17 mouse cellular contexts compared by ENCODE assay signal in genomic region chr12:108689167-108689566, GRCm38 (mm10). TPM values are rescaled to one million over a fixed set of nuclear protein-coding genes. Genes with fewer than 3 reads are reported as not detected.
DNase-seq lines count a peak whose midpoint lies in the region; ATAC-seq and TF ChIP-seq lines count a peak whose summit lies in the region.
"Had no signal": no experiment of that assay in that cellular context is flagged by ENCODE, and none has a peak within 500 bp of the region (broad histone marks: within the 10 kb centered on the region; RNA-seq: fewer than 3 reads in every experiment).

No protein-coding gene starts in this region.

- H3K4me1 ChIP-seq in forebrain, embryonic 16.5 days (replicated peaks; ENCODE audit: control insufficient read depth, insufficient read depth, low read length), result no peaks in the 10 kb centered on the region
- no peaks in the 10 kb centered on the region for H3K4me1 ChIP-seq in forebrain, embryonic 13.5 days
- H3K4me1 ChIP-seq in kidney, adult 2 months (ENCODE audit: control insufficient read depth, insufficient read depth, low read length), result peaks cover 13% of the 10 kb centered on the region
- H3K4me1 ChIP-seq in kidney, embryonic 16.5 days (ENCODE audit: insufficient read depth, low read length), result peaks cover 3% of the 10 kb centered on the region; the same call in 1 of the 2 replicates
- peaks cover 16% of the 10 kb centered on the region for H3K4me1 ChIP-seq in hindbrain, embryonic 10.5 days (replicated peaks)
- H3K4me1 ChIP-seq: embryonic facial prominence, embryonic 13.5 days; limb, embryonic 10.5 days; lung, embryonic 15.5 days; midbrain, embryonic 15.5 days had no signal

- peaks cover 9% of the 10 kb centered on the region; the same call in 1 of the 2 replicates for H3K36me3 ChIP-seq in forebrain, embryonic 16.5 days (ENCODE audit: control insufficient read depth, insufficient read depth)
- peaks cover 62% of the 10 kb centered on the region for H3K36me3 ChIP-seq in forebrain, embryonic 13.5 days (ENCODE audit: poor library complexity, severe bottlenecking)
- no peaks in the 10 kb centered on the region for H3K36me3 ChIP-seq in kidney, adult 2 months (ENCODE audit: control insufficient read depth, insufficient read depth, low read length)
- H3K36me3 ChIP-seq in kidney, embryonic 16.5 days (ENCODE audit: insufficient read depth, low read length), result peaks cover 12% of the 10 kb centered on the region; the same call in 1 of the 2 replicates
- H3K36me3 ChIP-seq in hindbrain, embryonic 10.5 days, result peaks cover 57% of the 10 kb centered on the region

- H3K4me2 ChIP-seq in forebrain, embryonic 16.5 days (ENCODE audit: low read length), result no peak overlapping the region
- H3K4me2 ChIP-seq in forebrain, embryonic 13.5 days, result no peak overlapping the region
- H3K4me2 ChIP-seq in kidney, embryonic 16.5 days (replicated peaks; ENCODE audit: low read depth, low read length), result no peak overlapping the region
- H3K4me2 ChIP-seq: embryonic facial prominence, embryonic 13.5 days; heart, embryonic 13.5 days; lung, embryonic 15.5 days; midbrain, embryonic 15.5 days had no signal

- no peaks in the 10 kb centered on the region for H3K27me3 ChIP-seq in forebrain, embryonic 16.5 days (replicated peaks; ENCODE audit: control insufficient read depth, insufficient read depth, low read length)
- no peaks in the 10 kb centered on the region for H3K27me3 ChIP-seq in forebrain, embryonic 13.5 days
- no peaks in the 10 kb centered on the region for H3K27me3 ChIP-seq in kidney, adult 2 months (replicated peaks; ENCODE audit: control insufficient read depth, insufficient read depth, low read length)
- no peaks in the 10 kb centered on the region for H3K27me3 ChIP-seq in kidney, embryonic 16.5 days (ENCODE audit: insufficient read depth, low read length)
- no peaks in the 10 kb centered on the region for H3K27me3 ChIP-seq in hindbrain, embryonic 10.5 days (ENCODE audit: insufficient read depth, poor library complexity, severe bottlenecking)
- H3K27me3 ChIP-seq: embryonic facial prominence, embryonic 13.5 days; heart, embryonic 13.5 days; lung, embryonic 15.5 days; midbrain, embryonic 15.5 days had no signal

- no peak overlapping the region for H3K9ac ChIP-seq in forebrain, embryonic 16.5 days (replicated peaks; ENCODE audit: low read depth, low read length)
- H3K9ac ChIP-seq in forebrain, embryonic 13.5 days, result no peak overlapping the region
- no peak overlapping the region for H3K9ac ChIP-seq in kidney, embryonic 16.5 days (replicated peaks; ENCODE audit: low read length)
- H3K9ac ChIP-seq: embryonic facial prominence, embryonic 13.5 days; heart, embryonic 13.5 days; lung, embryonic 15.5 days; midbrain, embryonic 15.5 days had no signal

- H3K4me3 ChIP-seq in forebrain, embryonic 16.5 days (replicated peaks; ENCODE audit: low read length), result no peak overlapping the region
- H3K4me3 ChIP-seq in forebrain, embryonic 13.5 days, result no peak overlapping the region
- H3K4me3 ChIP-seq in kidney, adult 2 months (ENCODE audit: insufficient read depth, low read depth, low read length), result no peak overlapping the region
- H3K4me3 ChIP-seq in kidney, embryonic 16.5 days (ENCODE audit: low read length), result no peak overlapping the region
- H3K4me3 ChIP-seq in hindbrain, embryonic 10.5 days, result no peak overlapping the region
- H3K4me3 ChIP-seq: embryonic facial prominence, embryonic 13.5 days; forebrain, embryonic 10.5 days; heart, embryonic 13.5 days; limb, embryonic 10.5 days; lung, embryonic 15.5 days; midbrain, embryonic 15.5 days had no signal

- TF ChIP-seq POLR2A in kidney, adult 2 months (IDR thresholded peaks at IDR 0.05; ENCODE audit: low read depth, low read length), result no peak

- peak; percentile 53 for TF ChIP-seq CTCF in kidney, adult 2 months (conservative IDR thresholded peaks at IDR 0.05; ENCODE audit: insufficient read depth, insufficient read length, low read depth, low read length)

- no peaks in the 10 kb centered on the region for H3K9me3 ChIP-seq in forebrain, embryonic 16.5 days (ENCODE audit: control insufficient read depth, low read length)
- H3K9me3 ChIP-seq in forebrain, embryonic 13.5 days (replicated peaks), result no peaks in the 10 kb centered on the region
- H3K9me3 ChIP-seq in kidney, embryonic 16.5 days (ENCODE audit: low read length), result no peaks in the 10 kb centered on the region
- no peaks in the 10 kb centered on the region for H3K9me3 ChIP-seq in hindbrain, embryonic 10.5 days
- H3K9me3 ChIP-seq: embryonic facial prominence, embryonic 13.5 days; forebrain, embryonic 10.5 days; heart, embryonic 13.5 days; limb, embryonic 10.5 days; lung, embryonic 15.5 days; midbrain, embryonic 15.5 days had no signal

- 0 out of 2 replicates have a peak, but pooled peaks have one; percentile 5 for ATAC-seq in forebrain, embryonic 16.5 days
- no peak for ATAC-seq in forebrain, embryonic 13.5 days
- no peak for ATAC-seq in kidney, embryonic 16.5 days (ENCODE audit: low FRiP score, low TSS enrichment)
- ATAC-seq: midbrain, embryonic 15.5 days had no signal

- WGBS in forebrain, embryonic 16.5 days, result 92% methylated on average over 9 of the region's 9 CpGs
- WGBS in forebrain, embryonic 13.5 days, result 92% methylated on average over 9 of the region's 9 CpGs
- WGBS in kidney, adult 2 months, result 78% methylated on average over 9 of the region's 9 CpGs
- 88% methylated on average over 9 of the region's 9 CpGs for WGBS in kidney, embryonic 16.5 days
- 94% methylated on average over 9 of the region's 9 CpGs for WGBS in hindbrain, embryonic 10.5 days

- peak; percentile 56 for DNase-seq in kidney, adult 2 months
- DNase-seq in urinary bladder, postnatal 14 days (ENCODE audit: low spot score), result peak; percentile 57
- no peak for DNase-seq in urinary bladder, postnatal 10 days (ENCODE audit: low spot score)
- peak; percentile 35 for DNase-seq in yolk sac, embryonic 10.5 days (ENCODE audit: low spot score)
- DNase-seq in hindbrain, embryonic 10.5 days (ENCODE audit: low spot score), result no peak
- DNase-seq: cerebellum, adult 11-12 months; kidney, postnatal 4 days; layer of hippocampus, postnatal 36 days had no signal

- no peak overlapping the region for H3K27ac ChIP-seq in forebrain, embryonic 16.5 days (ENCODE audit: low read length)
- no peak overlapping the region for H3K27ac ChIP-seq in forebrain, embryonic 13.5 days
- no peak overlapping the region for H3K27ac ChIP-seq in kidney, adult 2 months (ENCODE audit: insufficient read depth, low read depth, low read length)
- H3K27ac ChIP-seq in kidney, embryonic 16.5 days (ENCODE audit: low read length), result no peak overlapping the region
- H3K27ac ChIP-seq in hindbrain, embryonic 10.5 days, result no peak overlapping the region
- H3K27ac ChIP-seq: embryonic facial prominence, embryonic 13.5 days; forebrain, embryonic 10.5 days; heart, embryonic 13.5 days; limb, embryonic 10.5 days; lung, embryonic 15.5 days; midbrain, embryonic 15.5 days had no signal

RNA-seq across cellular contexts. Expression of gene Degs2, which starts 12.9 kb away (rescaled TPM):
- 1.6 and 2.6 TPM in 2 replicates for polyA plus RNA-seq in forebrain, embryonic 16.5 days (2015; fragmentation: Nextera tagmentation; extraction: Ambion mirVana)
- polyA plus RNA-seq in forebrain, embryonic 13.5 days (2015; fragmentation: Nextera tagmentation; extraction: Ambion mirVana), result 2.6 and 3.4 TPM in 2 replicates
- 24.2 and 28.8 TPM in 2 replicates for polyA plus RNA-seq in kidney, adult 2 months (2012; rRNA removed)
- 10.6 and 12.1 TPM in 2 replicates for polyA plus RNA-seq in kidney, embryonic 16.5 days (2015; fragmentation: Nextera tagmentation; extraction: Ambion mirVana)
- polyA plus RNA-seq in hindbrain, embryonic 10.5 days (2016; fragmentation: Nextera tagmentation; extraction: Ambion mirVana), result 1.6 and 2.1 TPM in 2 replicates

Comparison
In these comparisons a context has a peak if more than half of its experiments do, and no peak if none do; other contexts are left out.
1. DNase-seq: peak in kidney, adult 2 months (single experiment), urinary bladder, postnatal 14 days (single experiment) and yolk sac, embryonic 10.5 days (single experiment); none in urinary bladder, postnatal 10 days (single experiment) and hindbrain, embryonic 10.5 days (single experiment).